Mouse (Mus musculus) layer of hippocampus, adult 8-10 months (tissue): ENCODE measurements around the gene Dnajb13. TPM values are rescaled to one million over a fixed set of nuclear protein-coding genes. Genes with fewer than 3 reads are reported as not detected.

Experiments used
- DNase-seq, 2 experiments: peaks; one replicate each; pipeline ENCODE4 v3.0.0; 2022; ENCODE audit warnings: low spot score in 2 of 2
- total RNA-seq, 4 experiments: library from RNA; stranded (reverse); gene quantifications; 2 replicates each; pipeline ENCODE4 v1.2.4; 2022

The Dnajb13 gene
- total RNA-seq, 4 experiments from 2014 or later = 0.38 to 0.98 (median 0.41) TPM; not detected in 1

DNA sequence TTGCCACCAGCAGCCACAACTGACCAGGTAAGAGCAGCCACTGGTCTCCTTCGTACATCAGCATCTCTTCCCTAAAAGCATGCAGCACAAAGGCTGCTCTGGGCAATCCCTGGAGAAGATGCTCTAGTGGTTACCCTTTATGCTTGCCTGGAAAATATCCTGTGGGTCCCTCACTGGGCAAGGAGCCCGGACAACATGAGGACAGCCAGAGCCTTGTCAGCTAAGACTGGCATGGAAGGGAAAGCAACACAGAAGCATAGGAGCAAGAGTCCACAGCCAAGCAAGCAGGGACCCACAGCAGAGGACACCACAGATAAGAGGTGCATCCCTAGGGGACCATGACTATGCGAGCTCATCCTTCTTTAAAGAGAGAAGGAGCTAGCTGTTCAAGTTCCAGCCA, 54.9 kb downstream of the Dnajb13 start:
- DNase-seq = no peak

- DNase-seq = no peak
These were observed 56.6 kb downstream of the Dnajb13 start for GRCm38 (mm10) chr7:100458153-100458552.

Other genes with a start within 250 kb of the Dnajb13 start
- gene P4ha3, start 229.4 kb downstream of the Dnajb13 start, total RNA-seq = 10 to 100 TPM in 2 of 4 experiments, 1 to 10 TPM in 2; 4.7 to 16.0 (median 9.0) TPM
- 10 to 100 TPM; 19.8 to 27.6 (median 24.5) TPM for gene C2cd3, start 142.7 kb downstream of the Dnajb13 start, total RNA-seq
- 100 to 1,000 TPM; 136 to 154 (median 142) TPM for gene Ppme1, start 142.7 kb downstream of the Dnajb13 start, total RNA-seq
- 1 to 10 TPM; 2.1 to 2.9 (median 2.2) TPM for gene Ucp3, start 42.0 kb downstream of the Dnajb13 start, total RNA-seq
- 100 to 1,000 TPM in 2 of 4 experiments, 10 to 100 TPM in 2; 40.3 to 175 (median 106) TPM for gene Ucp2, start 21.6 kb downstream of the Dnajb13 start, total RNA-seq
- 1 to 10 TPM; 7.9 to 9.9 (median 9.2) TPM for gene Coa4, start 22.1 kb upstream of the Dnajb13 start, total RNA-seq
- 100 to 1,000 TPM; 340 to 373 (median 364) TPM for gene Rab6a, start 92.5 kb upstream of the Dnajb13 start, total RNA-seq
- gene Mrpl48, start 93.3 kb upstream of the Dnajb13 start, total RNA-seq = 10 to 100 TPM; 65.1 to 69.0 (median 66.7) TPM
- 100 to 1,000 TPM; 257 to 305 (median 270) TPM for gene Plekhb1, start 147.5 kb upstream of the Dnajb13 start, total RNA-seq
- gene Fam168a, start 191.7 kb upstream of the Dnajb13 start, total RNA-seq = 100 to 1,000 TPM; 199 to 225 (median 213) TPM